19 mouse cellular contexts compared by ENCODE assay signal in genomic region chr3:98414296-98414695, GRCm38 (mm10). TPM values are rescaled to one million over a fixed set of nuclear protein-coding genes. Genes with fewer than 3 reads are reported as not detected.
DNase-seq lines count a peak whose midpoint lies in the region; ATAC-seq and TF ChIP-seq lines count a peak whose summit lies in the region.
"Had no signal": no experiment of that assay in that cellular context is flagged by ENCODE, and none has a peak within 500 bp of the region (broad histone marks: within the 10 kb centered on the region; RNA-seq: fewer than 3 reads in every experiment).

No protein-coding gene starts in this region.

- 48% methylated on average over 3 of the region's 3 CpGs for WGBS in kidney, embryonic 14.5 days
- WGBS in heart, embryonic 10.5 days, result 46% methylated on average over 3 of the region's 3 CpGs
- 29% methylated on average over 3 of the region's 3 CpGs for WGBS in heart, embryonic 16.5 days
- WGBS in lung, postnatal 0 days, result 45% methylated on average over 3 of the region's 3 CpGs
- 89% methylated on average over 3 of the region's 3 CpGs for WGBS in forebrain, embryonic 13.5 days

- peak; percentile 41 for TF ChIP-seq EP300 in lung, postnatal 0 days (IDR thresholded peaks at IDR 0.05)

- no peaks in the 10 kb centered on the region for H3K27me3 ChIP-seq in kidney, embryonic 14.5 days (ENCODE audit: control insufficient read depth, insufficient read depth, low read length)
- no peaks in the 10 kb centered on the region for H3K27me3 ChIP-seq in heart, embryonic 10.5 days (ENCODE audit: insufficient read depth, poor library complexity, severe bottlenecking)
- no peaks in the 10 kb centered on the region for H3K27me3 ChIP-seq in heart, embryonic 16.5 days (ENCODE audit: control insufficient read depth, insufficient read depth, low read length)
- H3K27me3 ChIP-seq in lung, postnatal 0 days (replicated peaks; ENCODE audit: insufficient read depth, low read length), result no peaks in the 10 kb centered on the region
- H3K27me3 ChIP-seq in forebrain, embryonic 13.5 days, result no peaks in the 10 kb centered on the region

- peaks cover 32% of the 10 kb centered on the region for H3K4me1 ChIP-seq in kidney, embryonic 14.5 days (ENCODE audit: control insufficient read depth, insufficient read depth, low read length)
- H3K4me1 ChIP-seq in heart, embryonic 10.5 days, result peaks cover 67% of the 10 kb centered on the region
- peaks cover 66% of the 10 kb centered on the region for H3K4me1 ChIP-seq in heart, embryonic 16.5 days (ENCODE audit: control insufficient read depth, insufficient read depth, low read length)
- H3K4me1 ChIP-seq in lung, postnatal 0 days (ENCODE audit: insufficient read depth, low read depth, low read length), result peaks cover 16% of the 10 kb centered on the region; the same call in 1 of the 2 replicates
- H3K4me1 ChIP-seq in forebrain, embryonic 13.5 days, result peaks cover 12% of the 10 kb centered on the region

- H3K9ac ChIP-seq in kidney, embryonic 14.5 days (ENCODE audit: low read depth, low read length), result no peak overlapping the region
- peak overlapping the region; percentile 2; the same call in 1 of the 2 replicates for H3K9ac ChIP-seq in heart, embryonic 16.5 days (ENCODE audit: low read length)
- H3K9ac ChIP-seq in lung, postnatal 0 days (replicated peaks; ENCODE audit: low read depth), result no peak overlapping the region
- no peak overlapping the region for H3K9ac ChIP-seq in forebrain, embryonic 13.5 days

- H3K4me2 ChIP-seq in kidney, embryonic 14.5 days (replicated peaks; ENCODE audit: low read depth, low read length), result no peak overlapping the region
- peak overlapping the region; percentile 10; the same call in 1 of the 2 replicates for H3K4me2 ChIP-seq in heart, embryonic 16.5 days (ENCODE audit: low read depth, low read length)
- H3K4me2 ChIP-seq in lung, postnatal 0 days (replicated peaks; ENCODE audit: low read depth, low read length), result no peak overlapping the region
- H3K4me2 ChIP-seq in forebrain, embryonic 13.5 days, result no peak overlapping the region

- no peak overlapping the region for H3K27ac ChIP-seq in kidney, embryonic 14.5 days (ENCODE audit: low read depth, low read length)
- peak overlapping the region; percentile 85 for H3K27ac ChIP-seq in heart, embryonic 10.5 days
- H3K27ac ChIP-seq in heart, embryonic 16.5 days (ENCODE audit: low read length), result peak overlapping the region; percentile 73
- H3K27ac ChIP-seq in lung, postnatal 0 days (ENCODE audit: low read length), result peak overlapping the region; percentile 23; the same call in 1 of the 2 replicates
- no peak overlapping the region for H3K27ac ChIP-seq in forebrain, embryonic 13.5 days

- no peak overlapping the region for H3K4me3 ChIP-seq in kidney, embryonic 14.5 days (ENCODE audit: low read length)
- 0 out of 2 replicates have a peak overlapping the region, but pooled peaks have one; percentile 1 for H3K4me3 ChIP-seq in heart, embryonic 10.5 days
- no peak overlapping the region for H3K4me3 ChIP-seq in heart, embryonic 16.5 days (ENCODE audit: low read length)
- no peak overlapping the region for H3K4me3 ChIP-seq in lung, postnatal 0 days (ENCODE audit: low read depth, low read length)
- H3K4me3 ChIP-seq in forebrain, embryonic 13.5 days, result no peak overlapping the region
- H3K4me3 ChIP-seq: erythroblast, embryonic 14.5 days had no signal

- ATAC-seq in kidney, embryonic 14.5 days (ENCODE audit: low FRiP score, low TSS enrichment), result no peak
- peak; percentile 62 for ATAC-seq in heart, embryonic 16.5 days (replicated peaks; ENCODE audit: extremely low read depth, insufficient read depth, low FRiP score)
- peak; percentile 47 for ATAC-seq in lung, postnatal 0 days
- ATAC-seq in forebrain, embryonic 13.5 days, result no peak

- peak; percentile 7 for DNase-seq in kidney, adult 18-20 months
- DNase-seq in heart, embryonic 10.5 days (ENCODE audit: low spot score), result no peak
- peak; percentile 82 for DNase-seq in lung, postnatal 0 days (ENCODE audit: low spot score)
- DNase-seq in spleen, postnatal 36 days (ENCODE audit: low spot score in 2 of 2), result no peak
- no peak for DNase-seq in left cerebral cortex, adult 8-10 months (ENCODE audit: low spot score in 2 of 2)
- DNase-seq: adrenal gland, postnatal 10 days; cerebellum, adult 9-11 months; right cerebral cortex, adult 18-20 months had no signal

- TF ChIP-seq CTCF in lung, postnatal 0 days (IDR thresholded peaks at IDR 0.05), result no peak

- no peaks in the 10 kb centered on the region for H3K36me3 ChIP-seq in kidney, embryonic 14.5 days (ENCODE audit: control insufficient read depth, insufficient read depth, low read length)
- H3K36me3 ChIP-seq in heart, embryonic 10.5 days, result no peaks in the 10 kb centered on the region
- no peaks in the 10 kb centered on the region for H3K36me3 ChIP-seq in heart, embryonic 16.5 days (ENCODE audit: control insufficient read depth, insufficient read depth)
- H3K36me3 ChIP-seq in lung, postnatal 0 days (ENCODE audit: insufficient read depth, low read length), result no peaks in the 10 kb centered on the region
- H3K36me3 ChIP-seq in forebrain, embryonic 13.5 days (ENCODE audit: poor library complexity, severe bottlenecking), result no peaks in the 10 kb centered on the region
- H3K36me3 ChIP-seq: G1E had no signal

- no peaks in the 10 kb centered on the region for H3K9me3 ChIP-seq in kidney, embryonic 14.5 days (ENCODE audit: control insufficient read depth, low read length)
- H3K9me3 ChIP-seq in heart, embryonic 10.5 days, result no peaks in the 10 kb centered on the region
- H3K9me3 ChIP-seq in heart, embryonic 16.5 days (replicated peaks; ENCODE audit: control insufficient read depth, low read length), result no peaks in the 10 kb centered on the region
- H3K9me3 ChIP-seq in lung, postnatal 0 days (ENCODE audit: low read length), result no peaks in the 10 kb centered on the region
- H3K9me3 ChIP-seq in forebrain, embryonic 13.5 days (replicated peaks), result no peaks in the 10 kb centered on the region

RNA-seq across cellular contexts. Expression of gene Zfp697, which starts 32.0 kb away (rescaled TPM):
- polyA plus RNA-seq in kidney, embryonic 14.5 days (2014; fragmentation: Nextera tagmentation; extraction: Ambion mirVana), result 18.0 and 21.5 TPM in 2 replicates
- 7.3 and 10.0 TPM in 2 replicates for polyA plus RNA-seq in heart, embryonic 10.5 days (2016; fragmentation: Nextera tagmentation; extraction: Ambion mirVana)
- 9.3 and 9.8 TPM in 2 replicates for polyA plus RNA-seq in heart, embryonic 16.5 days (2015; fragmentation: Nextera tagmentation; extraction: Ambion mirVana)
- polyA plus RNA-seq in lung, postnatal 0 days (2015; fragmentation: Nextera tagmentation; extraction: Ambion mirVana), result 9.2 and 10.6 TPM in 2 replicates
- total RNA-seq in left cerebral cortex, adult 8-10 months (2022), result 10 to 100 TPM; 26.9 to 30.8 (median 27.6) TPM
- 12.2 and 14.1 TPM in 2 replicates for polyA plus RNA-seq in forebrain, embryonic 13.5 days (2015; fragmentation: Nextera tagmentation; extraction: Ambion mirVana)
- total RNA-seq: monocyte, adult 5-6 weeks had no signal
- polyA plus RNA-seq: erythroblast, embryonic 14.5 days; G1E had no signal

RNA-seq across cellular contexts. Expression of gene Gm4450, which starts 42.6 kb away (rescaled TPM):
- 4.8 and 8.3 TPM in 2 replicates for polyA plus RNA-seq in kidney, embryonic 14.5 days (2014; fragmentation: Nextera tagmentation; extraction: Ambion mirVana)
- 0.20 TPM in 1 of 2 replicates, not detected in the other for polyA plus RNA-seq in heart, embryonic 10.5 days (2016; fragmentation: Nextera tagmentation; extraction: Ambion mirVana)
- not detected in 2 replicates for polyA plus RNA-seq in heart, embryonic 16.5 days (2015; fragmentation: Nextera tagmentation; extraction: Ambion mirVana)
- not detected in 2 replicates for polyA plus RNA-seq in lung, postnatal 0 days (2015; fragmentation: Nextera tagmentation; extraction: Ambion mirVana)
- not detected for total RNA-seq in left cerebral cortex, adult 8-10 months (2022)
- not detected in 2 replicates for polyA plus RNA-seq in forebrain, embryonic 13.5 days (2015; fragmentation: Nextera tagmentation; extraction: Ambion mirVana)
- total RNA-seq: G1E; granulocyte monocyte progenitor cell, adult 5-6 weeks; layer of hippocampus, adult 18-20 months; liver, adult 2 months; megakaryocyte progenitor cell, adult 5-6 weeks; monocyte, adult 5-6 weeks; neutrophil, adult 5-6 weeks had no signal
- polyA plus RNA-seq: erythroblast, embryonic 14.5 days; G1E; liver, adult 2 months had no signal

Comparison
In these comparisons a context has a peak if more than half of its experiments do, and no peak if none do; other contexts are left out.
1. DNase-seq: peak in kidney, adult 18-20 months (single experiment) and lung, postnatal 0 days (single experiment); none in heart, embryonic 10.5 days (single experiment), spleen, postnatal 36 days (0 of 2) and left cerebral cortex, adult 8-10 months (0 of 2).
2. ATAC-seq: peak in heart, embryonic 16.5 days (single experiment) and lung, postnatal 0 days (single experiment); none in kidney, embryonic 14.5 days (single experiment) and forebrain, embryonic 13.5 days (single experiment).
3. H3K27ac ChIP-seq: peak in heart, embryonic 10.5 days (single experiment), heart, embryonic 16.5 days (single experiment) and lung, postnatal 0 days (single experiment); none in kidney, embryonic 14.5 days (single experiment) and forebrain, embryonic 13.5 days (single experiment).